Mouse (Mus musculus) heart, embryonic 16.5 days (tissue): ENCODE measurements around the gene Cplx3. TPM values are rescaled to one million over a fixed set of nuclear protein-coding genes. Genes with fewer than 3 reads are reported as not detected.

Experiments
- ATAC-seq: fragments of 200-750 bp; cut with Nextera tagmentation; replicated peaks from 2 replicates; pipeline ENCODE4 v1.8.0; 2017; ENCODE audit warnings: moderate number of reproducible peaks; ENCODE audit not compliant: insufficient read depth, low FRiP score; ENCODE audit errors: extremely low read depth
- H3K27ac ChIP-seq: fragments of 300-500 bp; sonication (generic); 2 replicates; pipeline ENCODE4 v1.5.1; 2014; ENCODE audit warnings: mild to moderate bottlenecking, low read length, control low read depth, moderate library complexity
- H3K27me3 ChIP-seq: fragments of 300-500 bp; sonication (generic); 2 replicates; pipeline ENCODE4 v1.6.1; 2014; ENCODE audit warnings: low read length, mixed read lengths; ENCODE audit not compliant: control insufficient read depth, insufficient read depth
- H3K36me3 ChIP-seq: fragments of 300-500 bp; sonication (generic); 2 replicates; pipeline ENCODE4 v1.6.1; 2014; ENCODE audit not compliant: control insufficient read depth, insufficient read depth
- H3K4me1 ChIP-seq: fragments of 300-500 bp; sonication (generic); 2 replicates; pipeline ENCODE4 v1.6.1; 2014; ENCODE audit warnings: low read length, mixed read lengths; ENCODE audit not compliant: control insufficient read depth, insufficient read depth
- H3K4me2 ChIP-seq: fragments of 300-500 bp; sonication (generic); 2 replicates; pipeline ENCODE4 v1.6.1; 2014; ENCODE audit warnings: low read depth, mild to moderate bottlenecking, control low read depth, low read length
- H3K4me3 ChIP-seq: fragments of 300-500 bp; sonication (generic); 2 replicates; pipeline ENCODE4 v1.5.1; 2014; ENCODE audit warnings: mild to moderate bottlenecking, control low read depth, low read length
- H3K9ac ChIP-seq: fragments of 300-500 bp; sonication (generic); 2 replicates; pipeline ENCODE4 v1.6.1; 2014; ENCODE audit warnings: low read length, control low read depth
- H3K9me3 ChIP-seq: fragments of 300-500 bp; sonication (generic); replicated peaks from 2 replicates; pipeline ENCODE4 v1.6.1; 2016; ENCODE audit warnings: low read length; ENCODE audit not compliant: control insufficient read depth
- whole genome bisulfite sequencing: fragments of 180-500 bp; shearing (Covaris S2); extraction: QIAGEN DNeasy Blood & Tissue Kit; methylation state at CpG from one replicate; pipeline ENCODE4 v1.1.7; 2014; 5-methylcytosine and 5-hydroxymethylcytosine counted together
- polyA plus RNA-seq: library from polyadenylated mRNA; unstranded; fragments of >200 nt; fragmentation: Nextera tagmentation; extraction: Ambion mirVana; gene quantifications from 2 replicates; pipeline ENCODE4 v1.2.1, GENCODE M21; 2015

Cplx3 gene
- polyA plus RNA-seq, 1 experiment from 2014 or later: not detected

DNA sequence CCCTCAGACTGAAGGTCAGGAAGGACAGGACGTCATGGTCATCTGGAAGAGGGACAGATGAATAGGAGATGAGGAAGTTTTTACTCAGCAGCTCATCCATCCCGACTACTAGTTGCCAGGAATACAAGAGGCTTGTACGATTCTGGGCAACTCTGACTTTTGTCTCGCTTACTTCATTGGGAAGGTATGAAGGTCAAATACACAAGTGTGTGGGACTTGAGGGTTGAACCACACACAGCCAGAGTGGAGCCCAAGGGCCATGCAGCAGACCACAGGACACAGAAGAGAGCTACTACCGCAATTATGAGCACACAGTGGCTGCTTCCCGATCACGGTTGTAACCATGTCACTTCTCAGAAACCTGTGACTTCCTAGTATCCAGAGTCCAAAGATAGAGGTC, 6.5 kb upstream of the Cplx3 start:
- ATAC-seq: no peak; the same call in 1 of the 2 replicates
- H3K4me2 ChIP-seq: no peak overlapping the region
- no peaks in the 10 kb centered on the region for H3K36me3 ChIP-seq
- no peak overlapping the region for H3K9ac ChIP-seq
- H3K27ac ChIP-seq: no peak overlapping the region
- H3K4me1 ChIP-seq: no peaks in the 10 kb centered on the region
- no peaks in the 10 kb centered on the region for H3K9me3 ChIP-seq
- H3K4me3 ChIP-seq: no peak overlapping the region
- WGBS: 53% methylated on average over 7 of the region's 7 CpGs
- H3K27me3 ChIP-seq: 0 out of 2 replicates have a peak, but pooled peaks cover under 1% of the 10 kb centered on the region

DNA sequence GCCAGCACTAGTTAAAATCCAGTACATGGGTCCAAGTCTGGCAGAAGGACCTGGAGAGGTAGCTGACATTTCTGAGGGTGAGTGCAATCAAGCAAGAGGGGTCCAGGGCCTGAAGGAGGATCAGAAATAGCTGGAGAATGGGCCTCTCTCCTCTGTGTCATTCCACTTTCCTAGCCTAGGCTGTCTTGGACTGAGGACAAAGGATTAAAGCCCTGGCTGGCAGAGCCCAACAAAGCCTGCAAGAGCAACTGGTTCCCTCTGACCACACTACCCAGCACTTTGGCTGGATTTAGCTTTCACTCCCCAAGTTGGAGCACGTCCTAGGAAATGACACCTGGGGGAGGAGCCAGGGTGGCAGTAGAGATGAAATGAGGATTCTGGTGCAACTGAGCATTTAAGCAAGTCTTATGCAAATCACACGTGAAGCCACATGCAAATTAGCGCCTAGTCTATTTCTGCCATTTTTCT, 4.3 kb upstream of the Cplx3 start:
- H3K27ac ChIP-seq: no peak overlapping the region
- H3K4me2 ChIP-seq: no peak overlapping the region
- H3K4me3 ChIP-seq: no peak overlapping the region
- 58% methylated on average over 3 of the region's 3 CpGs for WGBS
- no peaks in the 10 kb centered on the region for H3K36me3 ChIP-seq
- H3K4me1 ChIP-seq: no peaks in the 10 kb centered on the region
- peaks cover 18% of the 10 kb centered on the region for H3K27me3 ChIP-seq
- no peak overlapping the region for H3K9ac ChIP-seq
- H3K9me3 ChIP-seq: no peaks in the 10 kb centered on the region
- ATAC-seq: no peak

DNA sequence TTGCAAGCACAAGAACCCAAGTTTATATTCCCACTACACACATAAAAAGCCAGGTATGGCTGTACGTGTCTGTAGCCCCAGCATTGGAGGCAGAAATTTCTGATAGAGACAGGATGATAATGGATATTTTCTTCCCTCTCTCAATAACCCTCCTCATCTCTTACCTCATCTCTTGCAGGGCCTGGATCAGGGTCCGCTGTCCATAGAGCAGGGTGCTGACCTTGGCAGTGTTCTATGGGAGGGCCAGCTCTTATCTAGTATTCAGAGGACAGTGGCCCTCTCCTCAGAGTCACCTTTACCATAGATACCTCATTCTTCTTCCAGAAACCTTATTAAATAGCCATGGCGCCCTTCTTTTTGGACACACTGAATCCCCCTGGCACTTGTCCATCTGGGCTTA, 3.7 kb upstream of the Cplx3 start:
- 33% methylated on average over 3 of the region's 3 CpGs for WGBS
- Histone ChIP-seq H3K4me3 (no peak overlapping the region), H3K9me3 (no peaks in the 10 kb centered on the region), H3K4me1 (no peaks in the 10 kb centered on the region), H3K36me3 (no peaks in the 10 kb centered on the region), H3K27me3 (peaks cover 19% of the 10 kb centered on the region), H3K4me2 (no peak overlapping the region), H3K27ac (no peak overlapping the region), H3K9ac (no peak overlapping the region)
- no peak for ATAC-seq

DNA sequence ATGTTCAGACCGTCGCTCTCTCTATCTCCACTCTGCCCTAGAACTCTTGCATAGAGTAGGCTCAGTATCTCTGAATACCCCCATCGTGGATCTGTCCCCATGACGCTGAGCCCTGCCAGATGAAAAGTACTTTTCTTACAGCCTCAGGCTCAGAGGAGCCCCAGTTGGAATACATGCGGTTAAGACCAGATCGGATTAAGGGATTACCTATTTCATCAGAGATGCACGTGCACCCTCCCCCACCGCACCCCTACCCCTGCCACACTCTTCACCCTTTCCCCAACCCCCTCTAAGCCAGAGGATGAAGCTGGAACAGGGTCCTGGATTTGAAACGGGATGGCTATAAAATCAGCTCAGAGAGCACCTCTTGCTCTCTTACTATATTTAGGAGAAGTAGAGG, 578 bp downstream of the Cplx3 start:
- H3K27me3 ChIP-seq: peaks cover 25% of the 10 kb centered on the region
- H3K9me3 ChIP-seq: no peaks in the 10 kb centered on the region
- H3K27ac ChIP-seq: no peak overlapping the region

DNA sequence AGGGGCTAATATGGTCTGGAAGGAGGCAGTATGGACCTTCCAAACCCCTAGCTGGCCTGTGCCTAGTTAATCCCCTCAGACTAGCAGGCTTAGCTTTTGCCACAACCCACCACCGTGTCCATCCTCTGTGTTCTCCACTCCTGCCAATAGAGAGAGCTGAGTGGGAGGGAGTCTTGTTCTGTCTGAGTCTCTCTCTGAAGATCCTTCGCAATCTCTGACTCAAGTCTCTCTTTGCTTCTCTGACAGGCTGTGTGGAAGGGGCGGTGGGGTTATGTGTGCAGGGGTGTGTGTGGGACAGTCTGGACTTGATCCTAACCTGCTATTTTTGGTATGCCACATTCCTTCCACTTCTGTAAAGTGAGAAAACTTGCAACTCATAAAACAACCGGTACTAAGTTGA, 1.2 kb downstream of the Cplx3 start:
- 70% methylated on average over 4 of the region's 4 CpGs for WGBS
- Histone ChIP-seq H3K27ac (no peak overlapping the region), H3K4me2 (no peak overlapping the region), H3K36me3 (no peaks in the 10 kb centered on the region), H3K4me3 (no peak overlapping the region), H3K4me1 (peaks cover 20% of the 10 kb centered on the region), H3K9ac (no peak overlapping the region), H3K27me3 (peaks cover 25% of the 10 kb centered on the region), H3K9me3 (no peaks in the 10 kb centered on the region)
- ATAC-seq: no peak

More for the DNA sequence above, 578 bp downstream of the Cplx3 start:
- Histone ChIP-seq H3K36me3 (no peaks in the 10 kb centered on the region), H3K4me3 (no peak overlapping the region), H3K4me1 (peaks cover 16% of the 10 kb centered on the region), H3K4me2 (no peak overlapping the region), H3K9ac (no peak overlapping the region)
- 19% methylated on average over 9 of the region's 9 CpGs for WGBS
- no peak for ATAC-seq

DNA sequence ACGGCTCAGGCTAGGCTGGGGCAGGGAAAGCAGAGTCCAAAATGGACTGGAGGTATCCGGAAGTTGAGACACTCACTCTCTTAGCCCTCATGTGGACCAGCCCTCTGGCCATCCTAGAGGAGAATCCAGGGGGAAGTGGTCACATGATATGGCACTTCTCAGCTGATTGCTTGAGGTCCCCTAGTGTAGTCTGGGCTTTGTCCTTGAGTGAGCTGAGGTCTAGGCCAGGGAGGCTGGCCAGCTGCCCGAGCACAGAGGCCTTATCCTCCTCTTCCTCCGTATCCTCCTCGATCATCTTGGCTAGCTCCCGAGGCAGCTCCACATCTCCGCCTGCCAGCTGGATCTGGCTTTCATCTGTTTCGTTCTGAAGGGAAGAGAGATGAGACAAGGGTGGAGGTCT, 4.0 kb downstream of the Cplx3 start:
- H3K4me2 ChIP-seq: no peak overlapping the region
- peaks cover 20% of the 10 kb centered on the region for H3K4me1 ChIP-seq
- H3K4me3 ChIP-seq: no peak overlapping the region
- no peak overlapping the region for H3K27ac ChIP-seq
- no peaks in the 10 kb centered on the region for H3K36me3 ChIP-seq
- ATAC-seq: no peak
- peaks cover 23% of the 10 kb centered on the region for H3K27me3 ChIP-seq
- H3K9me3 ChIP-seq: no peaks in the 10 kb centered on the region
- WGBS: 28% methylated on average over 8 of the region's 8 CpGs
- no peak overlapping the region for H3K9ac ChIP-seq

DNA sequence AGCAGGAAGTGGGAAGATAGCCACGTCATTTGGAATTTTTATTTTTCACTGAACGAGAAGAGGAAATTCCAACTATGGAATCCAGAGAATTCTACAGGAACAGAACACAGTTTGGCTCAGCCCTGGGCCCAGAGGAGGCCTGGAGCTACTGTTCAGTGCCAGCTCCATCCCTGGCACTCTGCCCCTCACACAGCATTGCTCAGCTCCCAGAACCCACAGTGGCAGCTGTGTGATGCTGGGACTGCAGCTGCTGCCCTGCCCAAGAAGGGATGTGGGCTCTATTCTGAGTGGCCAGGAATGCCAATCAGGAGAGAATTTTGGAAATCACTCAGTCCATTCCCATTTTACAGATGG, 4.8 kb downstream of the Cplx3 start:
- Histone ChIP-seq H3K9me3 (no peaks in the 10 kb centered on the region), H3K27me3 (peaks cover 15% of the 10 kb centered on the region), H3K27ac (no peak overlapping the region), H3K36me3 (no peaks in the 10 kb centered on the region), H3K9ac (no peak overlapping the region), H3K4me2 (no peak overlapping the region), H3K4me3 (no peak overlapping the region), H3K4me1 (peaks cover 20% of the 10 kb centered on the region)
- WGBS: 11% methylated on average over 2 of the region's 2 CpGs
- no peak for ATAC-seq

DNA sequence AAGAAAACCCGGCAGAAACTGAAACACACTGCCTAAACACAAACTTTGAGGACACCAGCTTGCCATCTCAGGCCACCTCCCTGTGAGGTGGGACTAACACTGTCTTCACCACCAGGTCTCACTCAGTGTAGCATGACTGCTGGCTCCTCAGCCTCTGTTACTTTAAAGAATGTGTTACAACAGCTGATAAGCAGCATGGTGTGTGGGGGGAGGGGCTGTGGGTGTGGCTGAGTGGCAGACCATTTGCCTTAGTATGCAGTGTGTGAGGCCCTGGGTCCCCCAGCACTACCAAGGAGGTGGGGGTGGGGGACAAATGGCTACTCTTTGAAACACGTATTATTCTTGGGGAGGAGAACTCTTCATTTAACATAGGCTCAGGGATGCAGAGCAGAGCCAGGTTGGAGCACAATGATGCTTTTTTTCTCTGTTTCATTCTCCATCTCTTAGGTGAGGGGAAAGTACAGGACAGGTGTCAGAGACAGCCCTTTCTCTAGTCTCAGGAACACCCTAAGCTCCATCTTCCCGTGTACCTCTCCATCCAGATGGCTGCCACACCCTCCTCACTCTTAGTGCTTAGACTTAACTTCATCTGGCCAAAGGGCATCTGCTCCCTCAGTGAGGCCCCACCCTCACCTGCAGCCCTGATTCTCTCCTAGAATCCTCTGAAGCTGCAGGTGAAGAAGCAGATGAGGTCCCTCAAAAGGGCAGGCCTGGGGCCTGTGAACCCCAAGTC, 5.3 kb downstream of the Cplx3 start:
- Histone ChIP-seq H3K27ac (no peak overlapping the region), H3K9ac (no peak overlapping the region), H3K27me3 (peaks cover 11% of the 10 kb centered on the region), H3K36me3 (no peaks in the 10 kb centered on the region), H3K4me2 (no peak overlapping the region), H3K4me3 (no peak overlapping the region), H3K9me3 (no peaks in the 10 kb centered on the region), H3K4me1 (peaks cover 20% of the 10 kb centered on the region)
- peak; percentile 56 for ATAC-seq
- 7% methylated on average over 3 of the region's 3 CpGs for WGBS

DNA sequence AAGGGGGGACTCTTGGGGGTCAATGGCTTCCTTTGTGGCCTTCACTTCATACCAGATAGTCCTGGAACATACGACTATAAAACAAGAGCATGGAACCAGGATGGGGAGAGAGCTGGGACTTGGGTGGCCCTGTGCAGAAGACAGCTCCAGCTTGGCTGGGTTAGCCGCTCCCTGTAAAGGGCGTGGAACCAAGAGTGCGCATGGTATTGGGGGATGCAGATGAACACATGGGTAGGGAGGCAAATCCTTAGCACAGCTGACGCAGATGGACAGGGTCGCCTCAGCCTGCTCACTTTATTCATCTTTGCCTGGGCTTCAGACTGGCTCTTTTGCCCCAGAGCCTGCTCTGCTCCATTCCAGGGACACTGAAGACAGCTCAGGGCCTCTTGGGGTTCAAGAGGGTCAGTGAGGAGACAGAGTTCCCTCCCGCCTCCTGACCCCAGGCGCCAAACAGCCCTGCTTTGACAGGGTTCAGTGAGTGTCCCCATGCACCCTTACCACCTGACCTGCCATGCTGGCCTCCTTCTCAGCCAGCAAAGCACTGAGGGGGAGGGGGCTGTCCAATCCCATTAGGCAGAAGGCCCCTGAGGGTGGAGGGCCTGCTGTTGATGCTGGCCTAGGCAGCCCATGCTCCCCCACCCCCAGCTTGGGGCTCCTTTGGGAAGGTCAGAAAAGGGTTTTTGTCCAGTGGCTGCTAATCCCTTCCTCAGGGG, 7.1 kb downstream of the Cplx3 start:
- Histone ChIP-seq H3K36me3 (peaks cover 8% of the 10 kb centered on the region; the same call in 1 of the 2 replicates), H3K4me2 (no peak overlapping the region), H3K4me1 (peaks cover 20% of the 10 kb centered on the region), H3K27ac (no peak overlapping the region), H3K4me3 (no peak overlapping the region), H3K9ac (no peak overlapping the region), H3K27me3 (peaks cover 3% of the 10 kb centered on the region; the same call in 1 of the 2 replicates), H3K9me3 (no peaks in the 10 kb centered on the region)
- 68% methylated on average over 8 of the region's 8 CpGs for WGBS
- ATAC-seq: no peak
